ENCODE assay signal across 19 mouse cellular contexts in genomic region chr1:182358133-182358532, GRCm38 (mm10). TPM values are rescaled to one million over a fixed set of nuclear protein-coding genes. Genes with fewer than 3 reads are reported as not detected.
DNase-seq lines count a peak whose midpoint lies in the region; ATAC-seq and TF ChIP-seq lines count a peak whose summit lies in the region.
"Had no signal": no experiment of that assay in that cellular context is flagged by ENCODE, and none has a peak within 500 bp of the region (broad histone marks: within the 10 kb centered on the region; RNA-seq: fewer than 3 reads in every experiment).

No protein-coding gene starts in this region.

- WGBS in lung, embryonic 15.5 days: 35% methylated on average over 1 of the region's 1 CpGs
- 44% methylated on average over 1 of the region's 1 CpGs for WGBS in intestine, embryonic 15.5 days
- WGBS in kidney, adult 2 months: 64% methylated on average over 1 of the region's 1 CpGs

- no peak for TF ChIP-seq POLR2A in kidney, adult 2 months (IDR thresholded peaks at IDR 0.05; ENCODE audit: low read depth, low read length)

- H3K36me3 ChIP-seq in lung, embryonic 15.5 days: no peaks in the 10 kb centered on the region
- H3K36me3 ChIP-seq in G1E (replicated peaks): no peaks in the 10 kb centered on the region
- no peaks in the 10 kb centered on the region for H3K36me3 ChIP-seq in intestine, embryonic 15.5 days
- no peaks in the 10 kb centered on the region for H3K36me3 ChIP-seq in kidney, adult 2 months (ENCODE audit: control insufficient read depth, insufficient read depth, low read length)
- H3K36me3 ChIP-seq: embryonic facial prominence, embryonic 12.5 days; heart, embryonic 12.5 days; hindbrain, embryonic 10.5 days had no signal

- H3K9me3 ChIP-seq in lung, embryonic 15.5 days: no peaks in the 10 kb centered on the region
- no peaks in the 10 kb centered on the region for H3K9me3 ChIP-seq in G1E (replicated peaks)
- no peaks in the 10 kb centered on the region for H3K9me3 ChIP-seq in intestine, embryonic 15.5 days
- H3K9me3 ChIP-seq: embryonic facial prominence, embryonic 12.5 days; hindbrain, embryonic 10.5 days had no signal

- peak overlapping the region; percentile 19; the same call in 1 of the 2 replicates for H3K27ac ChIP-seq in lung, embryonic 15.5 days
- H3K27ac ChIP-seq in intestine, embryonic 15.5 days: no peak overlapping the region
- no peak overlapping the region for H3K27ac ChIP-seq in kidney, adult 2 months (ENCODE audit: insufficient read depth, low read depth, low read length)
- H3K27ac ChIP-seq: embryonic facial prominence, embryonic 12.5 days; hindbrain, embryonic 10.5 days had no signal

- H3K9ac ChIP-seq in lung, embryonic 15.5 days: no peak overlapping the region
- no peak overlapping the region for H3K9ac ChIP-seq in intestine, embryonic 15.5 days
- H3K9ac ChIP-seq: embryonic facial prominence, embryonic 12.5 days; heart, embryonic 12.5 days had no signal

- no peak overlapping the region for H3K4me3 ChIP-seq in lung, embryonic 15.5 days
- H3K4me3 ChIP-seq in G1E (ENCODE audit: low read depth, low read length): no peak overlapping the region
- no peak overlapping the region for H3K4me3 ChIP-seq in intestine, embryonic 15.5 days (replicated peaks)
- no peak overlapping the region for H3K4me3 ChIP-seq in kidney, adult 2 months (ENCODE audit: insufficient read depth, low read depth, low read length)
- H3K4me3 ChIP-seq: embryonic facial prominence, embryonic 12.5 days; heart, embryonic 12.5 days; hindbrain, embryonic 10.5 days; megakaryocyte, embryonic 14.5 days had no signal

- H3K4me1 ChIP-seq in lung, embryonic 15.5 days: no peaks in the 10 kb centered on the region
- peaks cover 26% of the 10 kb centered on the region for H3K4me1 ChIP-seq in G1E (ENCODE audit: insufficient read depth, low read depth, low read length)
- H3K4me1 ChIP-seq in intestine, embryonic 15.5 days (replicated peaks): no peaks in the 10 kb centered on the region
- H3K4me1 ChIP-seq in kidney, adult 2 months (ENCODE audit: control insufficient read depth, insufficient read depth, low read length): no peaks in the 10 kb centered on the region
- H3K4me1 ChIP-seq: embryonic facial prominence, embryonic 12.5 days; heart, embryonic 12.5 days; hindbrain, embryonic 10.5 days had no signal

- DNase-seq in lung, postnatal 14 days: no peak
- peak; percentile 9 for DNase-seq in G1E (ENCODE audit: low spot score)
- peak; percentile 38 to 40 for DNase-seq in thymus, postnatal 10 days (ENCODE audit: low spot score in 2 of 2)
- no peak for DNase-seq in kidney, adult 2 months
- no peak for DNase-seq in cerebellum, adult 11-12 months
- DNase-seq: B cell, adult 2 months; cerebellum, postnatal 14 days; gastrocnemius, postnatal 14 days; kidney, adult 18-20 months; kidney, postnatal 4 days; liver; lung, adult 18-20 months; spleen, adult 18-20 months had no signal

- H3K27me3 ChIP-seq in lung, embryonic 15.5 days: no peaks in the 10 kb centered on the region
- H3K27me3 ChIP-seq in G1E (ENCODE audit: insufficient read depth, low read length): peaks cover 2% of the 10 kb centered on the region
- H3K27me3 ChIP-seq in intestine, embryonic 15.5 days (replicated peaks): no peaks in the 10 kb centered on the region
- no peaks in the 10 kb centered on the region for H3K27me3 ChIP-seq in kidney, adult 2 months (replicated peaks; ENCODE audit: control insufficient read depth, insufficient read depth, low read length)
- H3K27me3 ChIP-seq: embryonic facial prominence, embryonic 12.5 days; heart, embryonic 12.5 days had no signal

- no peak for TF ChIP-seq CTCF in G1E (IDR thresholded peaks at IDR 0.05; ENCODE audit: low read depth, low read length)
- no peak for TF ChIP-seq CTCF in kidney, adult 2 months (conservative IDR thresholded peaks at IDR 0.05; ENCODE audit: insufficient read depth, insufficient read length, low read depth, low read length)

- no peak for ATAC-seq in lung, embryonic 15.5 days (ENCODE audit: borderline replicate concordance, extremely low read depth, low FRiP score, low TSS enrichment)
- ATAC-seq in G1E (ENCODE audit: extremely low read depth, insufficient number of reproducible peaks, low FRiP score, poor library complexity, severe bottlenecking): peak; percentile 71
- peak; percentile 75 for ATAC-seq in intestine, embryonic 15.5 days

- no peak overlapping the region for H3K4me2 ChIP-seq in lung, embryonic 15.5 days
- H3K4me2 ChIP-seq in intestine, embryonic 15.5 days (replicated peaks): no peak overlapping the region
- H3K4me2 ChIP-seq: embryonic facial prominence, embryonic 12.5 days; heart, embryonic 12.5 days had no signal

RNA-seq across cellular contexts. Expression of gene Fbxo28, which starts 16.7 kb away (rescaled TPM):
- 19.2 and 22.3 TPM in 2 replicates for polyA plus RNA-seq in lung, embryonic 15.5 days (2015; fragmentation: Nextera tagmentation; extraction: Ambion mirVana)
- total RNA-seq in G1E (2014; fragmentation: Nextera tagmentation) (18.0 and 23.9 TPM in 2 replicates), G1E (2017) (26.5 and 29.1 TPM in 2 replicates)
- polyA plus RNA-seq in G1E (2012): 27.5 and 44.2 TPM in 2 replicates
- polyA plus RNA-seq in intestine, embryonic 15.5 days (2015; fragmentation: Nextera tagmentation; extraction: Ambion mirVana): 13.3 and 13.4 TPM in 2 replicates
- polyA plus RNA-seq in kidney, adult 2 months (2012; rRNA removed): 9.0 and 11.0 TPM in 2 replicates

RNA-seq across cellular contexts. Expression of gene Trp53bp2, which starts 50.8 kb away (rescaled TPM):
- polyA plus RNA-seq in lung, embryonic 15.5 days (2015; fragmentation: Nextera tagmentation; extraction: Ambion mirVana): 21.2 and 22.1 TPM in 2 replicates
- 20.5 and 28.1 TPM in 2 replicates for total RNA-seq in G1E (2014; fragmentation: Nextera tagmentation)
- 5.5 and 7.6 TPM in 2 replicates for total RNA-seq in G1E (2017)
- 10.1 and 16.7 TPM in 2 replicates for polyA plus RNA-seq in G1E (2012)
- polyA plus RNA-seq in intestine, embryonic 15.5 days (2015; fragmentation: Nextera tagmentation; extraction: Ambion mirVana): 20.3 and 22.6 TPM in 2 replicates
- 25.0 and 29.7 TPM in 2 replicates for polyA plus RNA-seq in kidney, adult 2 months (2012; rRNA removed)

Comparison
In these comparisons a context has a peak if more than half of its experiments do, and no peak if none do; other contexts are left out.
1. DNase-seq: peak in G1E (single experiment) and thymus, postnatal 10 days (2 of 2); none in lung, postnatal 14 days (single experiment), kidney, adult 2 months (single experiment) and cerebellum, adult 11-12 months (single experiment).